Mouse (Mus musculus) embryo, embryonic 11 days (tissue): ENCODE measurements around the gene Ero1l.

ENCODE experiments used
- DNase-seq: peaks from one replicate; pipeline ENCODE4 v3.0.0-alpha.2; 2015

The Ero1l gene

GRCm38 (mm10) chr14:45318426-45319236 lies at the start of gene Ero1l:
TSS of gene Ero1l (minus strand) at chr14:45318771.
- peak; percentile 94 for DNase-seq

- DNase-seq, result no peak
Observed at GRCm38 (mm10) chr14:45365196-45365587, 46.6 kb upstream of the Ero1l start.

GRCm38 (mm10) chr14:45364211-45365195 lies 45.9 kb upstream of the Ero1l start:
- DNase-seq, result no peak

GRCm38 (mm10) chr14:45350931-45351859 lies 32.6 kb upstream of the Ero1l start, which contains the start of gene Styx:
TSS of gene Styx (plus strand) at chr14:45351093.
- peak; percentile 97 for DNase-seq

GRCm38 (mm10) chr14:45329589-45330181 lies 11.1 kb upstream of the Ero1l start, which contains the start of gene Psmc6:
TSS of gene Psmc6 (plus strand) at chr14:45329788.
- peak; percentile 95 for DNase-seq

GRCm38 (mm10) chr14:45329018-45329588 lies 10.5 kb upstream of the Ero1l start:
- no peak for DNase-seq

- no peak for DNase-seq
Observed at GRCm38 (mm10) chr14:45328072-45328713, 9.6 kb upstream of the Ero1l start.

- no peak for DNase-seq
Observed at GRCm38 (mm10) chr14:45325471-45325870, 6.9 kb upstream of the Ero1l start.

GRCm38 (mm10) chr14:45323320-45323719 lies 4.7 kb upstream of the Ero1l start:
- DNase-seq, result no peak

- no peak for DNase-seq
Observed at GRCm38 (mm10) chr14:45322450-45322849, 3.9 kb upstream of the Ero1l start.

GRCm38 (mm10) chr14:45321622-45322021 lies 3.1 kb upstream of the Ero1l start:
- no peak for DNase-seq

GRCm38 (mm10) chr14:45321067-45321466 lies 2.5 kb upstream of the Ero1l start:
- DNase-seq, result no peak

- no peak for DNase-seq
Observed at GRCm38 (mm10) chr14:45320111-45320510, 1.5 kb upstream of the Ero1l start.

- no peak for DNase-seq
Observed at GRCm38 (mm10) chr14:45319237-45319610, 653 bp upstream of the Ero1l start.

- no peak for DNase-seq
Observed at GRCm38 (mm10) chr14:45317921-45318411, 605 bp downstream of the Ero1l start.

- no peak for DNase-seq
Observed at GRCm38 (mm10) chr14:45316927-45317326, 1.6 kb downstream of the Ero1l start.

- DNase-seq, result no peak
Observed at GRCm38 (mm10) chr14:45310101-45310500, 8.5 kb downstream of the Ero1l start.

- DNase-seq, result no peak
Observed at GRCm38 (mm10) chr14:45309646-45310045, 8.9 kb downstream of the Ero1l start.

GRCm38 (mm10) chr14:45307630-45308328 lies 10.8 kb downstream of the Ero1l start:
- no peak for DNase-seq

GRCm38 (mm10) chr14:45305852-45306251 lies 12.7 kb downstream of the Ero1l start:
- no peak for DNase-seq
